Mouse (Mus musculus) liver, embryonic 13.5 days (tissue): ENCODE measurements around the gene Kcnip3. TPM values are rescaled to one million over a fixed set of nuclear protein-coding genes. Genes with fewer than 3 reads are reported as not detected.

Source experiments
- ATAC-seq: fragments of 200-750 bp; cut with Nextera tagmentation; 2 replicates; pipeline ENCODE4 v1.8.0; 2017; ENCODE audit warnings: low read depth, mild to moderate bottlenecking, moderate number of reproducible peaks, moderate library complexity
- DNase-seq: peaks from one replicate; pipeline ENCODE4 v3.0.0; 2022
- H3K27ac ChIP-seq: fragments of 300-500 bp; sonication (generic); 2 replicates; pipeline ENCODE4 v1.5.1; 2015; ENCODE audit warnings: moderate library complexity, mild to moderate bottlenecking, inconsistent platforms
- H3K27me3 ChIP-seq: fragments of 300-500 bp; sonication (generic); 2 replicates; pipeline ENCODE4 v1.6.1; 2015; ENCODE audit warnings: mild to moderate bottlenecking, inconsistent platforms
- H3K36me3 ChIP-seq: fragments of 300-500 bp; sonication (generic); 2 replicates; pipeline ENCODE4 v1.6.1; 2015; ENCODE audit warnings: mild to moderate bottlenecking, inconsistent platforms
- H3K4me1 ChIP-seq: fragments of 300-500 bp; sonication (generic); replicated peaks from 2 replicates; pipeline ENCODE4 v1.6.1; 2015; ENCODE audit warnings: inconsistent platforms
- H3K4me2 ChIP-seq: fragments of 300-500 bp; sonication (generic); 2 replicates; pipeline ENCODE4 v1.6.1; 2015; ENCODE audit warnings: inconsistent platforms, mild to moderate bottlenecking, moderate library complexity
- H3K4me3 ChIP-seq: fragments of 300-500 bp; sonication (generic); replicated peaks from 2 replicates; pipeline ENCODE4 v1.5.1; 2015; ENCODE audit warnings: mild to moderate bottlenecking, inconsistent platforms
- H3K9ac ChIP-seq: fragments of 300-500 bp; sonication (generic); 2 replicates; pipeline ENCODE4 v1.6.1; 2015; ENCODE audit warnings: mild to moderate bottlenecking, inconsistent platforms
- H3K9me3 ChIP-seq: fragments of 300-500 bp; sonication (generic); replicated peaks from 2 replicates; pipeline ENCODE4 v1.6.1; 2016; ENCODE audit warnings: inconsistent platforms
- WGBS: fragments of 180-500 bp; shearing (Covaris S2); methylation state at CpG from one replicate; pipeline ENCODE4 v1.1.7; 2015; ENCODE audit not compliant: insufficient replicate concordance; 5-methylcytosine and 5-hydroxymethylcytosine counted together
- polyA plus RNA-seq: library from polyadenylated mRNA; unstranded; fragments of >200 nt; fragmentation: Nextera tagmentation; extraction: Ambion mirVana; gene quantifications from 2 replicates; pipeline ENCODE4 v1.2.1, GENCODE M21; 2015

The Kcnip3 gene
- polyA plus RNA-seq, 1 experiment from 2014 or later = 0.33 TPM

GRCm38 (mm10) chr2:127496321-127496720 is 25.6 kb downstream of the Kcnip3 start:
- H3K4me2 ChIP-seq = no peak overlapping the region
- H3K4me1 ChIP-seq = no peaks in the 10 kb centered on the region
- DNase-seq (no peak), ATAC-seq (no peak)
- no peak overlapping the region for H3K27ac ChIP-seq
- H3K27me3 ChIP-seq = 0 out of 2 replicates have a peak, but pooled peaks cover 5% of the 10 kb centered on the region
- 50% methylated on average over 1 of the region's 1 CpGs for WGBS
- no peaks in the 10 kb centered on the region for H3K36me3 ChIP-seq
- no peak overlapping the region for H3K9ac ChIP-seq
- H3K9me3 ChIP-seq = no peaks in the 10 kb centered on the region
- no peak overlapping the region for H3K4me3 ChIP-seq

- peaks cover 70% of the 10 kb centered on the region for H3K27me3 ChIP-seq
- no peaks in the 10 kb centered on the region for H3K9me3 ChIP-seq
- H3K9ac ChIP-seq = no peak overlapping the region
- 0 out of 2 replicates have a peak, but pooled peaks have one; percentile 31 for ATAC-seq
- DNase-seq = peak; percentile 27
- H3K4me1 ChIP-seq = peaks cover 15% of the 10 kb centered on the region
- H3K4me3 ChIP-seq = peak overlapping the region; percentile 27; the same call in 1 of the 2 replicates
- H3K36me3 ChIP-seq = no peaks in the 10 kb centered on the region
- peak overlapping the region; percentile 39 for H3K4me2 ChIP-seq
- 8% methylated on average over 19 of the region's 19 CpGs for WGBS
- H3K27ac ChIP-seq = no peak overlapping the region
These were observed 37.3 kb downstream of the Kcnip3 start for GRCm38 (mm10) chr2:127484476-127485170.

GRCm38 (mm10) chr2:127483001-127483400 is 38.9 kb downstream of the Kcnip3 start:
- H3K36me3 ChIP-seq = no peaks in the 10 kb centered on the region
- no peak overlapping the region for H3K9ac ChIP-seq
- H3K4me3 ChIP-seq = peak overlapping the region; percentile 47
- H3K27ac ChIP-seq = no peak overlapping the region
- H3K4me1 ChIP-seq = peaks cover 15% of the 10 kb centered on the region
- peaks cover 81% of the 10 kb centered on the region for H3K27me3 ChIP-seq
- ATAC-seq (no peak), DNase-seq (no peak)
- no peaks in the 10 kb centered on the region for H3K9me3 ChIP-seq
- WGBS = 1% methylated on average over 21 of the region's 21 CpGs
- peak overlapping the region; percentile 61 for H3K4me2 ChIP-seq

GRCm38 (mm10) chr2:127482533-127482911 is 39.4 kb downstream of the Kcnip3 start:
- H3K36me3 ChIP-seq = no peaks in the 10 kb centered on the region
- peaks cover 15% of the 10 kb centered on the region for H3K4me1 ChIP-seq
- no peak overlapping the region for H3K9ac ChIP-seq
- peak overlapping the region; percentile 47 for H3K4me3 ChIP-seq
- H3K4me2 ChIP-seq = peak overlapping the region; percentile 61
- peaks cover 81% of the 10 kb centered on the region for H3K27me3 ChIP-seq
- DNase-seq (no peak), ATAC-seq (peak; percentile 38; the same call in 1 of the 2 replicates)
- no peak overlapping the region for H3K27ac ChIP-seq
- H3K9me3 ChIP-seq = no peaks in the 10 kb centered on the region
- WGBS = under 1% methylated on average over 21 of the region's 21 CpGs

GRCm38 (mm10) chr2:127481841-127482532 is 39.9 kb downstream of the Kcnip3 start:
- Histone ChIP-seq H3K27ac (no peak overlapping the region), H3K4me2 (peak overlapping the region; percentile 61)
- no peak for DNase-seq

GRCm38 (mm10) chr2:127479763-127480162 is 42.1 kb downstream of the Kcnip3 start:
- DNase-seq (no peak), ATAC-seq (no peak)
- H3K9ac ChIP-seq = no peak overlapping the region
- no peaks in the 10 kb centered on the region for H3K9me3 ChIP-seq
- peaks cover 15% of the 10 kb centered on the region for H3K4me1 ChIP-seq
- H3K27ac ChIP-seq = no peak overlapping the region
- H3K27me3 ChIP-seq = peaks cover 62% of the 10 kb centered on the region
- no peak overlapping the region for H3K4me2 ChIP-seq
- no peak overlapping the region for H3K4me3 ChIP-seq
- WGBS = 56% methylated on average over 10 of the region's 10 CpGs
- H3K36me3 ChIP-seq = no peaks in the 10 kb centered on the region

More at GRCm38 (mm10) chr2:127481841-127482532, 39.9 kb downstream of the Kcnip3 start:
- no peaks in the 10 kb centered on the region for H3K36me3 ChIP-seq
- peaks cover 15% of the 10 kb centered on the region for H3K4me1 ChIP-seq
- no peaks in the 10 kb centered on the region for H3K9me3 ChIP-seq
- peaks cover 81% of the 10 kb centered on the region for H3K27me3 ChIP-seq
- peak overlapping the region; percentile 47 for H3K4me3 ChIP-seq
- under 1% methylated on average over 59 of the region's 59 CpGs for WGBS
- no peak for ATAC-seq
- no peak overlapping the region for H3K9ac ChIP-seq

- WGBS = 61% methylated on average over 4 of the region's 4 CpGs
- Histone ChIP-seq H3K9ac (no peak overlapping the region), H3K4me3 (no peak overlapping the region), H3K4me2 (no peak overlapping the region), H3K27me3 (peaks cover 57% of the 10 kb centered on the region), H3K36me3 (no peaks in the 10 kb centered on the region), H3K9me3 (no peaks in the 10 kb centered on the region), H3K4me1 (peaks cover 13% of the 10 kb centered on the region), H3K27ac (no peak overlapping the region)
- DNase-seq (no peak), ATAC-seq (no peak)
These were observed 42.7 kb downstream of the Kcnip3 start for GRCm38 (mm10) chr2:127479210-127479609.

GRCm38 (mm10) chr2:127472279-127472678 is 49.6 kb downstream of the Kcnip3 start:
- Histone ChIP-seq H3K9me3 (no peaks in the 10 kb centered on the region), H3K27me3 (no peaks in the 10 kb centered on the region), H3K4me2 (no peak overlapping the region), H3K4me3 (no peak overlapping the region), H3K27ac (no peak overlapping the region), H3K9ac (no peak overlapping the region), H3K4me1 (no peaks in the 10 kb centered on the region), H3K36me3 (no peaks in the 10 kb centered on the region)
- DNase-seq (no peak), ATAC-seq (no peak)
- WGBS = 35% methylated on average over 3 of the region's 3 CpGs

GRCm38 (mm10) chr2:127471281-127471680 is 50.6 kb downstream of the Kcnip3 start:
- Histone ChIP-seq H3K27me3 (no peaks in the 10 kb centered on the region), H3K27ac (no peak overlapping the region), H3K9ac (no peak overlapping the region), H3K4me2 (no peak overlapping the region), H3K36me3 (no peaks in the 10 kb centered on the region), H3K4me3 (no peak overlapping the region), H3K9me3 (no peaks in the 10 kb centered on the region), H3K4me1 (no peaks in the 10 kb centered on the region)
- 78% methylated on average over 8 of the region's 8 CpGs for WGBS
- ATAC-seq (no peak), DNase-seq (no peak)

- Histone ChIP-seq H3K4me1 (no peaks in the 10 kb centered on the region), H3K4me2 (no peak overlapping the region), H3K27ac (no peak overlapping the region), H3K27me3 (no peaks in the 10 kb centered on the region), H3K9ac (no peak overlapping the region), H3K4me3 (no peak overlapping the region), H3K36me3 (no peaks in the 10 kb centered on the region), H3K9me3 (no peaks in the 10 kb centered on the region)
- WGBS = 80% methylated on average over 10 of the region's 10 CpGs
- no peak for ATAC-seq
- DNase-seq = no peak
These were observed 51.2 kb downstream of the Kcnip3 start for GRCm38 (mm10) chr2:127470661-127471060.

GRCm38 (mm10) chr2:127470183-127470582 is 51.7 kb downstream of the Kcnip3 start:
- Histone ChIP-seq H3K9ac (no peak overlapping the region), H3K4me2 (no peak overlapping the region), H3K27me3 (no peaks in the 10 kb centered on the region), H3K9me3 (no peaks in the 10 kb centered on the region), H3K4me1 (no peaks in the 10 kb centered on the region), H3K27ac (no peak overlapping the region), H3K36me3 (no peaks in the 10 kb centered on the region), H3K4me3 (no peak overlapping the region)
- WGBS = 73% methylated on average over 5 of the region's 5 CpGs
- no peak for ATAC-seq
- DNase-seq = no peak
